Comparison of ENCODE assay signal across 8 mouse cellular contexts in genomic region chr17:45642701-45643100, GRCm38 (mm10). TPM values are rescaled to one million over a fixed set of nuclear protein-coding genes. Genes with fewer than 3 reads are reported as not detected.
DNase-seq lines count a peak whose midpoint lies in the region; ATAC-seq and TF ChIP-seq lines count a peak whose summit lies in the region.

No protein-coding gene starts in this region.

- TF ChIP-seq EP300 in heart, adult 2 months (IDR thresholded peaks at IDR 0.05; ENCODE audit: insufficient read depth, low read depth, low read length), result 0 out of 2 replicates have a peak, but pooled peaks have one; percentile 29
- TF ChIP-seq EP300 in heart, postnatal 0 days (IDR thresholded peaks at IDR 0.05; ENCODE audit: low read depth), result no peak

- no peaks in the 10 kb centered on the region for H3K79me2 ChIP-seq in heart, adult 2 months (replicated peaks; ENCODE audit: control insufficient read depth, insufficient read depth, low read length)

- peak; percentile 89 for TF ChIP-seq CTCF in heart, adult 2 months (IDR thresholded peaks at IDR 0.05)
- TF ChIP-seq CTCF in heart, postnatal 0 days (IDR thresholded peaks at IDR 0.05; ENCODE audit: low read depth), result peak; percentile 80

- H3K27me3 ChIP-seq in heart, adult 2 months (ENCODE audit: control insufficient read depth, insufficient read depth, low read length), result no peaks in the 10 kb centered on the region
- no peaks in the 10 kb centered on the region for H3K27me3 ChIP-seq in heart, postnatal 0 days (ENCODE audit: control insufficient read depth, insufficient read depth, low read length)

- H3K9me3 ChIP-seq in heart, postnatal 0 days (replicated peaks; ENCODE audit: control insufficient read depth, low read length), result no peaks in the 10 kb centered on the region

- H3K4me3 ChIP-seq in heart, adult 2 months, result no peak overlapping the region
- no peak overlapping the region for H3K4me3 ChIP-seq in heart, postnatal 0 days (ENCODE audit: low read depth, low read length)

- H3K4me2 ChIP-seq in heart, postnatal 0 days (ENCODE audit: low read depth, low read length), result no peak overlapping the region

- no peak for TF ChIP-seq POLR2A in heart, adult 2 months (IDR thresholded peaks at IDR 0.05; ENCODE audit: insufficient read depth, low read depth, low read length)

- peak; percentile 64 to 78 for DNase-seq in heart, adult 2 months
- DNase-seq in heart, postnatal 25 days (ENCODE audit: low spot score), result no peak
- DNase-seq in adrenal gland, adult 2 months, result peak; percentile 65
- DNase-seq in embryo, embryonic 9.5 days (ENCODE audit: extremely low spot score), result peak; percentile 68
- peak; percentile 65 for DNase-seq in heart, postnatal 0 days (ENCODE audit: low spot score)
- DNase-seq in layer of hippocampus, postnatal 25 days (ENCODE audit: extremely low spot score in 1 of 2, low spot score in 1 of 2), result peak; percentile 64 to 86
- peak; percentile 41 to 71 for DNase-seq in spleen, postnatal 14 days (ENCODE audit: low spot score in 2 of 2)

- WGBS in heart, adult 2 months, result 17% methylated on average over 12 of the region's 12 CpGs
- 20% methylated on average over 12 of the region's 12 CpGs for WGBS in heart, postnatal 0 days

- peak; percentile 24; the same call in 1 of the 2 replicates for ATAC-seq in heart, postnatal 0 days (ENCODE audit: insufficient read depth, low read depth)
- ATAC-seq in megakaryocyte-erythroid progenitor cell, adult 5-6 weeks (replicated peaks; ENCODE audit: low FRiP score, low TSS enrichment, poor library complexity, severe bottlenecking), result peak; percentile 70

- intact Hi-C loops in heart, adult 2 months (cut with DNase I), result loop anchor here (2.0 kb wide), 3 partner anchors 62 to 164 kb away; no protein-coding TSS in a partner anchor
- intact Hi-C loops in heart, postnatal 25 days (cut with DNase I), result loop anchor here (2.0 to 5.0 kb wide), 2 partner anchors 60 to 125 kb away; no protein-coding TSS in a partner anchor

- H3K4me1 ChIP-seq in heart, adult 2 months (ENCODE audit: control insufficient read depth, insufficient read depth, low read length), result no peaks in the 10 kb centered on the region
- no peaks in the 10 kb centered on the region for H3K4me1 ChIP-seq in heart, postnatal 0 days (ENCODE audit: control insufficient read depth, insufficient read depth)

- H3K36me3 ChIP-seq in heart, adult 2 months (ENCODE audit: control insufficient read depth, insufficient read depth, low read length), result no peaks in the 10 kb centered on the region
- no peaks in the 10 kb centered on the region for H3K36me3 ChIP-seq in heart, postnatal 0 days (replicated peaks; ENCODE audit: control insufficient read depth, insufficient read depth, low read length)

- H3K9ac ChIP-seq in heart, adult 2 months (ENCODE audit: low read depth, low read length), result no peak overlapping the region
- no peak overlapping the region for H3K9ac ChIP-seq in heart, postnatal 0 days (replicated peaks; ENCODE audit: low read depth, low read length)

- H3K27ac ChIP-seq in heart, adult 2 months, result no peak overlapping the region
- no peak overlapping the region for H3K27ac ChIP-seq in heart, postnatal 0 days (ENCODE audit: low read depth)

RNA-seq across cellular contexts. Expression of gene Capn11, which starts 16.4 kb away (rescaled TPM):
- under 1 TPM in 1 of 2 experiments, not detected in 1; 0.59 TPM for total RNA-seq in heart, adult 2 months (2021)
- polyA plus RNA-seq in heart, adult 2 months (2012; rRNA removed), result not detected in 2 replicates
- total RNA-seq in heart, postnatal 25 days (2021), result not detected
- under 1 TPM; 0.59 to 0.95 TPM for total RNA-seq in adrenal gland, adult 2 months (2021)
- 0.03 TPM in 1 of 2 replicates, not detected in the other for polyA plus RNA-seq in adrenal gland, adult 2 months (2012; rRNA removed)
- total RNA-seq in heart, postnatal 0 days (2014; rRNA removed; ENCODE audit: low replicate concordance), result 0.43 and 0.76 TPM in 2 replicates
- not detected in 2 replicates for polyA plus RNA-seq in heart, postnatal 0 days (2015; fragmentation: Nextera tagmentation; extraction: Ambion mirVana)
- total RNA-seq in layer of hippocampus, postnatal 25 days (2021), result under 1 TPM; 0.19 to 0.20 TPM
- 0.98 TPM in 1 of 2 replicates, not detected in the other for total RNA-seq in megakaryocyte-erythroid progenitor cell, adult 5-6 weeks (2014; fragmentation: Nextera tagmentation)
- total RNA-seq in megakaryocyte-erythroid progenitor cell, adult 5-6 weeks (2017), result 0.15 TPM in 1 of 2 replicates, not detected in the other

RNA-seq across cellular contexts. Expression of gene Mymx, which starts 40.8 kb away (rescaled TPM):
- total RNA-seq in heart, adult 2 months (2021), result not detected
- not detected in 2 replicates for polyA plus RNA-seq in heart, adult 2 months (2012; rRNA removed)
- total RNA-seq in heart, postnatal 25 days (2021), result not detected
- total RNA-seq in adrenal gland, adult 2 months (2021), result not detected
- 0.18 and 0.55 TPM in 2 replicates for polyA plus RNA-seq in adrenal gland, adult 2 months (2012; rRNA removed)
- total RNA-seq in heart, postnatal 0 days (2014; rRNA removed; ENCODE audit: low replicate concordance), result not detected in 2 replicates
- not detected in 2 replicates for polyA plus RNA-seq in heart, postnatal 0 days (2015; fragmentation: Nextera tagmentation; extraction: Ambion mirVana)
- not detected for total RNA-seq in layer of hippocampus, postnatal 25 days (2021)
- not detected in 2 replicates for total RNA-seq in megakaryocyte-erythroid progenitor cell, adult 5-6 weeks (2014; fragmentation: Nextera tagmentation)
- total RNA-seq in megakaryocyte-erythroid progenitor cell, adult 5-6 weeks (2017), result not detected in 2 replicates

RNA-seq across cellular contexts. Expression of gene Slc29a1, which starts 43.3 kb away (rescaled TPM):
- 10 to 100 TPM; 80.3 to 84.6 TPM for total RNA-seq in heart, adult 2 months (2021)
- 160 and 184 TPM in 2 replicates for polyA plus RNA-seq in heart, adult 2 months (2012; rRNA removed)
- total RNA-seq in heart, postnatal 25 days (2021), result 10 to 100 TPM; 77.9 to 78.4 TPM
- total RNA-seq in adrenal gland, adult 2 months (2021), result 100 to 1,000 TPM; 104 to 197 TPM
- 288 and 410 TPM in 2 replicates for polyA plus RNA-seq in adrenal gland, adult 2 months (2012; rRNA removed)
- total RNA-seq in heart, postnatal 0 days (2014; rRNA removed; ENCODE audit: low replicate concordance), result 236 and 368 TPM in 2 replicates
- 105 and 107 TPM in 2 replicates for polyA plus RNA-seq in heart, postnatal 0 days (2015; fragmentation: Nextera tagmentation; extraction: Ambion mirVana)
- 10 to 100 TPM; 19.0 to 19.9 TPM for total RNA-seq in layer of hippocampus, postnatal 25 days (2021)
- total RNA-seq in megakaryocyte-erythroid progenitor cell, adult 5-6 weeks (2014; fragmentation: Nextera tagmentation), result 166 and 176 TPM in 2 replicates
- total RNA-seq in megakaryocyte-erythroid progenitor cell, adult 5-6 weeks (2017), result 89.2 and 171 TPM in 2 replicates

RNA-seq across cellular contexts. Expression of gene Mrpl14, which starts 43.4 kb away (rescaled TPM):
- 100 to 1,000 TPM; 149 to 161 TPM for total RNA-seq in heart, adult 2 months (2021)
- polyA plus RNA-seq in heart, adult 2 months (2012; rRNA removed), result 133 and 170 TPM in 2 replicates
- 100 to 1,000 TPM; 132 to 139 TPM for total RNA-seq in heart, postnatal 25 days (2021)
- 100 to 1,000 TPM; 126 to 132 TPM for total RNA-seq in adrenal gland, adult 2 months (2021)
- polyA plus RNA-seq in adrenal gland, adult 2 months (2012; rRNA removed), result 223 and 257 TPM in 2 replicates
- 34.7 and 98.0 TPM in 2 replicates for total RNA-seq in heart, postnatal 0 days (2014; rRNA removed; ENCODE audit: low replicate concordance)
- polyA plus RNA-seq in heart, postnatal 0 days (2015; fragmentation: Nextera tagmentation; extraction: Ambion mirVana), result 152 and 162 TPM in 2 replicates
- total RNA-seq in layer of hippocampus, postnatal 25 days (2021), result 10 to 100 TPM; 40.0 to 40.9 TPM
- total RNA-seq in megakaryocyte-erythroid progenitor cell, adult 5-6 weeks (2014; fragmentation: Nextera tagmentation), result 79.0 and 88.9 TPM in 2 replicates
- total RNA-seq in megakaryocyte-erythroid progenitor cell, adult 5-6 weeks (2017), result 9.7 and 14.4 TPM in 2 replicates

RNA-seq across cellular contexts. Expression of gene Tmem63b, which starts 44.0 kb away (rescaled TPM):
- 10 to 100 TPM; 81.8 to 90.1 TPM for total RNA-seq in heart, adult 2 months (2021)
- polyA plus RNA-seq in heart, adult 2 months (2012; rRNA removed), result 122 and 154 TPM in 2 replicates
- total RNA-seq in heart, postnatal 25 days (2021), result 10 to 100 TPM; 83.5 to 86.1 TPM
- 10 to 100 TPM; 37.9 to 54.8 TPM for total RNA-seq in adrenal gland, adult 2 months (2021)
- polyA plus RNA-seq in adrenal gland, adult 2 months (2012; rRNA removed), result 68.9 and 71.9 TPM in 2 replicates
- total RNA-seq in heart, postnatal 0 days (2014; rRNA removed; ENCODE audit: low replicate concordance), result 79.1 and 81.5 TPM in 2 replicates
- 45.9 and 53.2 TPM in 2 replicates for polyA plus RNA-seq in heart, postnatal 0 days (2015; fragmentation: Nextera tagmentation; extraction: Ambion mirVana)
- 100 to 1,000 TPM; 176 to 191 TPM for total RNA-seq in layer of hippocampus, postnatal 25 days (2021)
- 19.3 and 21.1 TPM in 2 replicates for total RNA-seq in megakaryocyte-erythroid progenitor cell, adult 5-6 weeks (2014; fragmentation: Nextera tagmentation)
- 10.2 and 14.3 TPM in 2 replicates for total RNA-seq in megakaryocyte-erythroid progenitor cell, adult 5-6 weeks (2017)
